Mouse (Mus musculus) CH12.LX (cell line): ENCODE measurements at regions not wholly inside any gene's neighbourhood (a gene's known extent, or its start where the extent isn't known, plus 50 kb on each side); places are given as distances from the start of the nearest gene placed in this dataset.

Experiments used
- CTCF ChIP-seq, 2 experiments: IDR thresholded peaks in 1 of 2; conservative IDR thresholded peaks in 1 of 2; 2 replicates each; pipeline ENCODE4 v1.5.1; 2011 to 2012; ENCODE audit warnings: low read depth in 2 of 2, low read length in 2 of 2, improper control_type of control experiment in 1 of 2, inconsistent platforms in 1 of 2, mild to moderate bottlenecking in 1 of 2, moderate library complexity in 1 of 2
- MAFK ChIP-seq: IDR thresholded peaks from 2 replicates; pipeline ENCODE4 v1.6.1; 2011; ENCODE audit warnings: low read length, improper control_type of control experiment; ENCODE audit not compliant: insufficient replicate concordance
- MEF2A ChIP-seq: IDR thresholded peaks from 2 replicates; pipeline ENCODE4 v1.6.1; 2014; ENCODE audit warnings: low read depth, mild to moderate bottlenecking, inconsistent platforms, low read length, improper control_type of control experiment, borderline replicate concordance
- NELFE ChIP-seq: IDR thresholded peaks from 2 replicates; pipeline ENCODE4 v1.6.1; 2011; ENCODE audit warnings: low read depth, low read length, improper control_type of control experiment
- USF2 ChIP-seq: conservative IDR thresholded peaks from 2 replicates; pipeline ENCODE4 v1.6.1; 2011; ENCODE audit warnings: low read depth, low read length, improper control_type of control experiment
- ZC3H11A ChIP-seq: IDR thresholded peaks from 2 replicates; pipeline ENCODE4 v1.6.1; 2012; ENCODE audit warnings: low read depth, mild to moderate bottlenecking, inconsistent platforms, low read length, improper control_type of control experiment

GRCm38 (mm10) chr4:150775695-150776521 is 77.8 kb upstream of the Errfi1 start:
- TF ChIP-seq USF2 (no peak), ZC3H11A (no peak), NELFE (no peak), MAFK (no peak), MEF2A (no peak), CTCF (conservative IDR thresholded peaks at IDR 0.05 in 1 of 2, IDR thresholded peaks at IDR 0.05 in 1 of 2; ENCODE audit: low read depth in 2 of 2, low read length in 2 of 2) (no peak)
